Mouse (Mus musculus): ENCODE data around the gene Mgp. TPM values are rescaled to one million over a fixed set of nuclear protein-coding genes. Genes with fewer than 3 reads are reported as not detected.

The Mgp gene
- polyA plus RNA-seq, 1 experiment from 2014 or later = 16.2 TPM

DNA sequence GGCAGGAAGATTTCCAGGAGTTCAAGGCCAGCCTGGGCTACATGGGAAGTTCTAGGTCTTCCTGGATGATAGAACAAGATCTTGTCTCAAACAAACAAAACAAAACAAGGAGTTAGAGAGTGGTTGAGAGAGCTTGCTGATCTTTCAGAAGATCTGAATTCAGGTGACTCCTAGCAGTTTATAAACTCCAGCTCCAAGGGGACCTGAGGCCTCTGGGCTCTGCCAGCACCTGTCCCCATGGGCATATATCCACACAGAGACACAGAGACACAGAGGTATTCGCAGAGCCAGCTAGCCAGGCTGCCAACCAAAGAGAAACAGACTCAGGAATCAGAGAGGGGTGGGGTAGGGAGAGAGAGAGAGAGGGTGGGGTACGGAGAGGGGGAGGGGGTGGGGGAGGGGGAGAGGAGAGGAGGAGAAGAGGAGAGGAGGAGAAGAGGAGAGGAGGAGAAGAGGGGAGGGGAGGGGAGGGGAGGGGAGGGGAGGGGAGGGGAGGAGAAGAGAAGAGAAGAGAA is 37.2 kb upstream of the Mgp start:
- Histone ChIP-seq H3K9ac (no peak overlapping the region), H3K27me3 (0 out of 2 replicates have a peak, but pooled peaks cover 6% of the 10 kb centered on the region), H3K27ac (no peak overlapping the region), H3K36me3 (no peaks in the 10 kb centered on the region), H3K4me2 (peak overlapping the region; percentile 48), H3K4me3 (no peak overlapping the region), H3K9me3 (no peaks in the 10 kb centered on the region), H3K4me1 (replicated peaks) (peaks cover 8% of the 10 kb centered on the region; the same call in 1 of the 2 replicates)
- ATAC-seq (ENCODE audit: low FRiP score) = no peak
- WGBS = 92% methylated on average over 1 of the region's 2 CpGs

DNA sequence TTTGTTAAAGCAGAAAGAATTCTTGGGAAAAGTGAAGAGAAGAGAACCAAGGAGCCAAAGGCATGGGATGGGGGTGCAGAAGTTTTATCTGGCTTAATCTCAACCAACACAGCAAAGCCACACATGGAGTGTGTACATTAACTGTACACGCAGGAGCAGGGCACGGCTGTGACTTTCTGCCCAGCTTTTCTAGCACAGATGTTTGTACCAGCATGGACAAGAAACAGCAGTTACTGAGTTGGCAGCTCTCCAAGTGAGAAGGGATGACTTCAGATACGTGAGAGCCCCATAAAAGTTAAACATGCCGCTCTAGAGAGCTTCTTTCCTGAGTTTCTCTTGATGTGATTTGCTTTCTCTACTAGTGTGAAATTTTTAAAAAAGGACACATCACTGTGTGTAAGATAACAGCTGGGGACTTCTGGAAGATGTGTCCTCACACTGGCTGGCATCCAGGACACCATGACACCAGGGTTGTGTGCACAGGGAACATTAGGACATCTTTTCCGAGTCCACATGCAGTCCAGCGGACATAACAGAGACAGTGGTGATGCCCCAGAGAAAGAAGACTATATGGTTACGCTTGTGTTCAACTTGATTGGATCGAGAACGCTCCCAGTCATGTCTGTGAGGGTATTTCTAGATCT is 34.7 kb upstream of the Mgp start:
- no peak for ATAC-seq (ENCODE audit: low FRiP score)
- Histone ChIP-seq H3K9ac (no peak overlapping the region), H3K27ac (no peak overlapping the region), H3K4me2 (no peak overlapping the region), H3K9me3 (no peaks in the 10 kb centered on the region), H3K36me3 (no peaks in the 10 kb centered on the region), H3K4me3 (no peak overlapping the region), H3K27me3 (0 out of 2 replicates have a peak, but pooled peaks cover 4% of the 10 kb centered on the region), H3K4me1 (replicated peaks) (peaks cover 8% of the 10 kb centered on the region; the same call in 1 of the 2 replicates)
- WGBS = 83% methylated on average over 9 of the region's 9 CpGs

DNA sequence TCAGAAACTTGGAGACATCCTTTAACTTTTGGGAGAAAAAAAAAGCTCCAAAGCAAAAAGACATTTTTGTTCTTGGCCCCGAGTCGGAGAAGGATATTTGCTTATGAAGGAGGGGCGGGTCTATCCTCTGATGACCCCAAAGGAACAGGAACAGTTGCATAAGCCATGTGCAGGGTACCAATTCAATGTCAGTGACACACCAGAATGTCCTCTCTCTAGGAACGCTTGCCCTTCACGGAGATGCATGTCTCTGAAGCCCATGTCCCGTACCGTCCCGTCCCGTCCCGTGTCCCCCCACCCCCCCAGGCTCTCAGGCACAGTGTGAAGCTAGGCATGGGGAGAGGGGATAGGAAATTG is 31.3 kb upstream of the Mgp start:
- H3K4me1 ChIP-seq (replicated peaks) = no peaks in the 10 kb centered on the region
- WGBS = 65% methylated on average over 10 of the region's 10 CpGs
- no peak overlapping the region for H3K9ac ChIP-seq
- H3K36me3 ChIP-seq = no peaks in the 10 kb centered on the region
- no peak overlapping the region for H3K4me2 ChIP-seq
- no peaks in the 10 kb centered on the region for H3K9me3 ChIP-seq
- H3K27me3 ChIP-seq = no peaks in the 10 kb centered on the region
- no peak overlapping the region for H3K27ac ChIP-seq
- ATAC-seq (ENCODE audit: low FRiP score) = no peak
- H3K4me3 ChIP-seq = no peak overlapping the region

DNA sequence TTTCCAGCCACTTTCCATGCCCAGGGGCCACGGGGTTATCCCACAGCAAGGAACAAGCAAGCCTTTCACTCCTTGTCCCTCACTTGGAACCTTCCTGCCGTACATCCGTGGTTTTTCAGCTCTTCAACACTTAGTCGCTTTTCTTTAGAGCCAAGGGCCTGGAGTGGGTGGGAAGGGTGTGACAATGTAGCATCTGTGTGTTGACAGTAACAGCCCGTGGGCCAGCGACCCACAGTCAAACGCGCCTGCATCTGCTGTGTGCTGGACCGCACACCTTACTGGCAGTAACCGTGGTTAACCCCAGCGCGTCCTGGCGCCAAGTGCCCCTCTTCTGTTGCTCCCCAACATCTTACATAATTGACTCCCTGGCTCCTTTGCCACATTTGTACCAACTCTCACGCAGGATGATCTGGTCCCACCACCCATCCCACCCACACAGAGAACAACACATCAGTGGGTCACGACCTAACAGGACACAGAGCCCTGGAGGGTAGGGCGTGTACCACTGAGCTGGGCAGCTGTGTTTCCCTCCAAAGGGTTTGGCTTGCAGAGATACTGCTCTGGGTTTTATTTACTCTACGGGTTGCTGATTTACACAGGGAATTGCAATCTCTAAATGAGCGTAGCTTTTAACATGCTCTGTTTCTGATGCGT is 30.8 kb upstream of the Mgp start:
- 89% methylated on average over 19 of the region's 19 CpGs for WGBS
- H3K4me3 ChIP-seq = no peak overlapping the region

DNA sequence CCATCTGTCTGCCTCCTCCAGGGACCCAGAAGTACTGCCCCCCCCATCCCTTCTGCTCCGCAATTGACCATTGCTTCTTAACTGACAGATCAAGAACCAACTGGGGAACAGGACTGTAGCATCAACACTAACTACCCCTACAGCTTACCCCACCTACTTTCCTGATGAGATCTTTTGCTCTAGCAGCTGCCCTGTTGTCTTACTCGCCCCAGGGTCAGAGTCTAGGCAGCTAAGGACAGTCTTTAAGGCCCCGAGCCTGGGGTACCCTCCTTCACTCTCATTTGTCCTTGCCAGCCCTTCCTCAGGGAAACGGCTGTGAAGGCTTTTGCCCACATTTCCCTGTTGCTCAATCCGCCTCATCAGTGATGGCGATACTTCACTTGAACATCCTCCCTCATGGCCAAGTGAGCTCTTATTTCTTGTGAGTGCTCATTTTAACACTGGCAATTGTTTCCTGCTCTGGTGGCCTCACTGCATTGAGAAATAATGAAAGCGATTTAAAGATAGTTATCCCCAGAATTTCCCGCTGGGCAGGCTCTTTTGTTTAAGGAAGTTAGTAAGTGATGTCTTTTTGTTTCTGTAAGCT is 28.4 kb upstream of the Mgp start:
- no peak for ATAC-seq (ENCODE audit: low FRiP score)
- no peak overlapping the region for H3K4me3 ChIP-seq
- no peaks in the 10 kb centered on the region for H3K27me3 ChIP-seq
- H3K36me3 ChIP-seq = no peaks in the 10 kb centered on the region
- H3K9me3 ChIP-seq = no peaks in the 10 kb centered on the region
- WGBS = 71% methylated on average over 8 of the region's 8 CpGs
- H3K4me1 ChIP-seq (replicated peaks) = no peaks in the 10 kb centered on the region
- H3K4me2 ChIP-seq = no peak overlapping the region
- no peak overlapping the region for H3K27ac ChIP-seq
- H3K9ac ChIP-seq = no peak overlapping the region

More for the DNA sequence above, 30.8 kb upstream of the Mgp start:
- Histone ChIP-seq H3K4me1 (replicated peaks) (no peaks in the 10 kb centered on the region), H3K36me3 (no peaks in the 10 kb centered on the region), H3K27ac (no peak overlapping the region), H3K9ac (no peak overlapping the region), H3K4me2 (no peak overlapping the region), H3K9me3 (no peaks in the 10 kb centered on the region), H3K27me3 (no peaks in the 10 kb centered on the region)
- no peak for ATAC-seq (ENCODE audit: low FRiP score)

DNA sequence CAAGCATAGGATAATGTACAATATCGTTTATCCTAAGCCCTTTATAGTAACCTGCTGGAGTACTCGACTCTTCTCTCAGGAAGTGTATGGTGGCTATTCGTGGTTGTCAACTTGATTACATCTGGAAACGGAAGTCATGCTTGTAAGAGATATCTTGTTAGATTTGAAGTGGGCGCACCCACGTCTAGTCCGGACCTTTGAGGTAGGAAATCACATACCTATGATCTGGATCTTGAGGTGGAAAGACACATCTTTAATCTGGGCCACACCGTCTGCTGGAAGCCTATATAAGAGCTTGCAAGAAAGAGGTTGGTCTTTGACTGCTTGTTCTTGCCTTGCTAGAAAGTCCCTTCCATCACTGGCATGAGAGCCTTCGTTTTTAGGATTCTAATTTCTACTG is 26.9 kb upstream of the Mgp start:
- Histone ChIP-seq H3K4me3 (no peak overlapping the region), H3K9me3 (no peaks in the 10 kb centered on the region), H3K4me2 (no peak overlapping the region), H3K4me1 (replicated peaks) (no peaks in the 10 kb centered on the region), H3K36me3 (no peaks in the 10 kb centered on the region), H3K9ac (no peak overlapping the region), H3K27ac (no peak overlapping the region), H3K27me3 (no peaks in the 10 kb centered on the region)
- no peak for ATAC-seq (ENCODE audit: low FRiP score)
- 94% methylated on average over 9 of the region's 9 CpGs for WGBS

DNA sequence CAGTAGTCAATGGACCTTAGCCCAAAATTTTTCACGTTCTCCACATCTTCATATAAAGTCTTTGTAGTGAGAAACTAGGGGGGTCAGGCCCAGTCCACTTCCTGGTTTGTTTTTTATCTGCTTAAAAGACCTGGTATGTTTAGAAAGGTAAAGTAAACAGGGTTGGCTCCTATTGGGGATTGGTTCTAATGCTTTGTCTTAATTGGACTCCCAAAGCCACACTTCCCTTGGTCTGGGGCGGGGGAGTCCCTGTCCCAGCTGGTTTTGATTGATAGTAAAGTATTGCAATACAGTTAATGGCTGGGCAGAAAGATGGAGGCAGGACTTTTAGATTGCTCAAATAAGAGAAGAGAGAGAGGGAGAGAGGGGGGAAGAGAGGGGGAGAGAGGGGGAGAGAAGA is 25.4 kb upstream of the Mgp start:
- H3K4me2 ChIP-seq = no peak overlapping the region
- H3K36me3 ChIP-seq = no peaks in the 10 kb centered on the region
- no peaks in the 10 kb centered on the region for H3K9me3 ChIP-seq
- WGBS = 84% methylated on average over 2 of the region's 2 CpGs
- no peaks in the 10 kb centered on the region for H3K4me1 ChIP-seq (replicated peaks)
- H3K27ac ChIP-seq = no peak overlapping the region
- H3K4me3 ChIP-seq = no peak overlapping the region
- no peak overlapping the region for H3K9ac ChIP-seq
- ATAC-seq (ENCODE audit: low FRiP score) = no peak
- no peaks in the 10 kb centered on the region for H3K27me3 ChIP-seq

DNA sequence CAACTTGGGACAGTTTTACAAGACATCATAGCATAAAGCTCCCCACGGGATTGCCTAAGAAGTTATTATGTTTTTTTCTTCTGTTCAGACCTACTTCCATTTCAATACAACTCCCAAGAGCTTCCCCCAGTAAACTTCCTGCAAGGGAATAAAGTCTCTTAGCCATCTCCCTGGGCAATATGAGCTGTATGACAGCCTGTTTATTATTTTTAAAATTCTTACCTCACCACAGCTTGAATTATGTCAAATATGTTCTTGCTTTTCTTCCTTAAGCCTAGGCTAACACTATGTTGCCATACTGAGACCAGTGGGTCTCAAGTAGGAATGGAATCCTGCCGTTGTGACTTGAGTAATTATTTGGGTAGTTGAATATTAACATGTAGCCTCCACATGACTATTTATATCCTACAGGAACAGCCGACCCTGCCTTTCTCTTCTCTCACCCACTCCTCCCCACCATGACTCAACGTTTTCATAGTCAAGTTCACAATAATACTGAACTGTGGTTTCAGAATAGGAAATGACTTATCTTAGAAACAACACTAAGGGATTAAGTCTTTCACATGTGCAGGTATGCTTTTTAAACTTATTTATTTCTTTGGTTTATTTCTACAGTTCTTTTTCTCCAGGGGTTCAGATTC is 24.9 kb upstream of the Mgp start:
- Histone ChIP-seq H3K9me3 (no peaks in the 10 kb centered on the region), H3K9ac (no peak overlapping the region), H3K36me3 (no peaks in the 10 kb centered on the region), H3K4me2 (no peak overlapping the region), H3K27ac (no peak overlapping the region), H3K4me1 (replicated peaks) (no peaks in the 10 kb centered on the region), H3K4me3 (no peak overlapping the region), H3K27me3 (no peaks in the 10 kb centered on the region)
- 61% methylated on average over 4 of the region's 4 CpGs for WGBS
- ATAC-seq (ENCODE audit: low FRiP score) = no peak

DNA sequence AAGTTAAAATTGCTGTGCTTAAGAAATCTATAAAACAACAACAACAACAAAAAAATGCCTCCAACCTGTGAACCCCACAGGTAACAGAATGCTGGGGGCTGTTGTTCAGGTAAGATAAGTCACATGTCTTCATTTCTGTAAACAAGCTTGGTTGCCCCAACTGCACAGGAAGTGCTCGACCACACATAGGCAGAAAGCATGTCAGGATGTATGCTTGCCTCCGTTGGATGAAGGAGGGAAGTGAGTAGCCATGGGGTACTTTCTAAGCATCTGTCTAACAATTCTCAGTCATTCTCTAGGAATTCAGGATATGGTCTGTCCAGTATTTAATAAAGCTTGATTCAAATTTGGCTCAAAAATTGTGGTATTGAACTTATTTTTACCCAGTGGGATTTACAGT is 23.3 kb upstream of the Mgp start:
- WGBS = 84% methylated on average over 2 of the region's 2 CpGs
- H3K36me3 ChIP-seq = no peaks in the 10 kb centered on the region
- no peak for ATAC-seq (ENCODE audit: low FRiP score)
- H3K9me3 ChIP-seq = no peaks in the 10 kb centered on the region
- H3K4me1 ChIP-seq (replicated peaks) = no peaks in the 10 kb centered on the region
- no peak overlapping the region for H3K4me2 ChIP-seq
- no peak overlapping the region for H3K9ac ChIP-seq
- H3K4me3 ChIP-seq = no peak overlapping the region
- no peak overlapping the region for H3K27ac ChIP-seq
- no peaks in the 10 kb centered on the region for H3K27me3 ChIP-seq

DNA sequence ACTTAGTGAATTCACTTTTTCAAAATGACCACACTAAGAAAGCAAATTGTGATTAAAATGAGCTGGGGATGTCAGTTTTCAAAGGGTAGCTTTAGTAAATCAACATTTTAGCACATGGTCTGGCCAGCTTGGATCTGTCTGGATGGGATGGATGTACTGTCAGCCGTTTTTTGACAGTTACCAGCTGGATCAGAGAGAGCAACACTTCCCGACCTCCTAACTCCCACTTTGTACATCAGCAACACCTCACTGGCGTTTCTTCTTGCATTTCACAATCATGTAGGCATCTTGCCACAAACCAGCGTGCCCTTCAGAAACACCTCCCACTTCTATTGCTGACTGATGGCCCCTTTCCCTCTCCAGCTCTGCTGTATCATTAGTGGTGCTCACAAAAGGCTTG is 22.6 kb upstream of the Mgp start:
- Histone ChIP-seq H3K4me1 (replicated peaks) (no peaks in the 10 kb centered on the region), H3K4me3 (no peak overlapping the region), H3K36me3 (no peaks in the 10 kb centered on the region), H3K27ac (no peak overlapping the region), H3K4me2 (no peak overlapping the region), H3K9me3 (no peaks in the 10 kb centered on the region), H3K9ac (no peak overlapping the region), H3K27me3 (no peaks in the 10 kb centered on the region)
- ATAC-seq (ENCODE audit: low FRiP score) = no peak
- 76% methylated on average over 4 of the region's 4 CpGs for WGBS

DNA sequence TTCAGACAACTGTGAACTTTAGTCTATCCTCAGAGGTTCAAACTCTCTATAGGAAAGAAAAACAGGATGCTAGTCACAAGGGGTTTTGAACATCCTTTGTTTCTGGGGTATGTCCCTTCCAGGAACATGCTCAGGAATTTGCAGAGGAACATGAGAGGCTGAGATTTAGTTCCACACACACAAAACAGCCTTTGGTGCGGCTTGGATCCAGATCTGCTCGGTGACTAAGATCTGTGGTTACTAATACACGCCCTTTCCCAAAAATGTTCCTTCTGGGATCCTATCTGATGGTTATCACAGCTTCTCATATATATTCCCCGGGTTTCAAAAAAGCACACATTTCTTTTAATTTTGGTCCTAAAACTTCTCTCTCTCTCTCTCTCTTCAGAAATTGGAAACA is 22.2 kb upstream of the Mgp start:
- Histone ChIP-seq H3K9ac (no peak overlapping the region), H3K36me3 (no peaks in the 10 kb centered on the region), H3K9me3 (no peaks in the 10 kb centered on the region), H3K27me3 (no peaks in the 10 kb centered on the region), H3K27ac (no peak overlapping the region), H3K4me2 (no peak overlapping the region), H3K4me3 (no peak overlapping the region), H3K4me1 (replicated peaks) (no peaks in the 10 kb centered on the region)
- WGBS = 87% methylated on average over 4 of the region's 4 CpGs
- no peak for ATAC-seq (ENCODE audit: low FRiP score)

DNA sequence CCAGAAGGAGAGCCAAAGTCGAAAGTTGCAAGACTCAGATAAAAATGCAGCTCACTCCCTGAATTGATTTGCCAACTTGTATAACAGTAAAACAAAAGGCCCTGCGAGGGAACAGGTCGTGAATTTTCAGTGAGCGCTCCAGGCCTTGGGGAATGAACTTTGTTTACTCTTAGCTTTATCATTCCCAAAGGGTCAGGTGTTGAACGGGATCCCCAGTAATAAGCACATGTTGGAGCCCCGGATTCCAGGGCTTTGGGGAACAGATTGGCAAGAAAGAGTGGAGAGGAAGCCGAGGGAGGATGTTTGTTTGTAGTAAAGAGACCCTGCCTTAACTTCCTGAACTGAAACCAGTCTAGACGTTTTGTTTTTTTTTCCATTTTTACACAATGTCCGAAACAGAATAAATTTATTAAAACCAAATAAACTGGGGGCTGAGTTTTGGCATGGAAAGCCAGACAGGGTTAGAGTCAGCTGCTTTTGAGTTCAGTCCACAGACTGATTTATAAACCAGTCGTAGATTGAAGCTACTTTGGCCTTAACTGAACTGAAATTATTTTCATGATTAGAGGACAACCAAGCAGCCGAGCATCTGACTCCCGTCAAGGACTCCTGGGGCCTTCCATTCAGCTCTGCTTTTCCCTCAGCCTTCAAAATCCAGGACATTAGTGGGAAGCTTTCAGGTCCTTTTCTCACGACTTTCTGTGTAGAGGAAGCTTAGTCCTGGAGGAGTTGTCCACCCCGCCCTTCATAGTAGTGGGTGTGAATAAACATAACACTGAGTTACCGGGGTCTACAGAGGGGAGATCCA is 19.1 kb upstream of the Mgp start:
- H3K36me3 ChIP-seq = no peaks in the 10 kb centered on the region
- ATAC-seq (ENCODE audit: low FRiP score) = no peak
- WGBS = 68% methylated on average over 15 of the region's 15 CpGs
- H3K9me3 ChIP-seq = no peaks in the 10 kb centered on the region
- no peak overlapping the region for H3K27ac ChIP-seq
- no peaks in the 10 kb centered on the region for H3K4me1 ChIP-seq (replicated peaks)
- H3K4me3 ChIP-seq = no peak overlapping the region
- H3K9ac ChIP-seq = no peak overlapping the region
- H3K27me3 ChIP-seq = no peaks in the 10 kb centered on the region
- H3K4me2 ChIP-seq = no peak overlapping the region
